Mouse (Mus musculus) MEL-GATA-1-ER (cell line): ENCODE results near the gene Cst7.
"Not testable (repeated sequence)": the region's sequence is repeated elsewhere in the genome, so short reads cannot be mapped to it uniquely, and the experiment has no call there.

Experiments used
- DNase-seq: peaks from one replicate; pipeline ENCODE4 v3.0.0-alpha.2; 2012; ENCODE audit warnings: low read depth; ENCODE audit errors: extremely low read depth

Gene Cst7

DNA sequence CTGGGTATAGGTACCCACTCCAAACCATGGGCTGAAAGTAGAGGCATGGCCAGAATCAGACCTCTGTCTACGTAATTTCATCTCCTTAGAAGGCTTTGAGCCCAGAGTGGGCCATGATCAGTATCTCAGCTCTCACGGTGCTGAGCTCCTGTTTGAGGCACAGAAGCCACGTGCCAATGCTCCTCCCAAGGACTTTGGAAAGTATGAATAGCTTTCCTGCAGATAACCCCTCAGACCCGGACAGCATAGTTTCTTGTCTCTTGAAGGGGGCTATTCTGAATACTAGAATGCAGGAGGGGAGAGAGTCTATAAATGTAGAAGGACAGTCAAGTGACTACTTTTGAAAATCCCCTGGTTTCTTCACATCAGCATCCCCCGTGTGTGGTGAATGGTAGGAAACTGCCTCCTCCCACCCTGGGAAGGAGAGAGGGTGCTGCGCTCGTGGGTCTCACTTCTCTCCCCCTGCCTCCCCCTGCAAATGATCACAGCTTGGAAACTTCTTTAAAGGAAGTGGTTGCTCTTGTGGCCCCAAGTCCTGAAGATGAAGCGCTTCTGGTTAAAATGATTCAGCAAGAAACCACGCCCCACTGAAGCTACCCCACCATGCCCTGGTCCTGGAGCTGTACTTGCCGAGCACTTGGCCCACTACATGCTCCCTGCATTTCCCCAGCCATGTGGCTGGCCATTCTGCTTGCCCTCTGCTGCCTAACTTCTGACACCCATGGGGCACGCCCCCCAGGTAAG lies at the start of gene Cst7:
Gene Cst7, plus strand, starts transcription at position 569 of the 744 bp plus-strand sequence.
- peak; percentile 53 for DNase-seq

DNA sequence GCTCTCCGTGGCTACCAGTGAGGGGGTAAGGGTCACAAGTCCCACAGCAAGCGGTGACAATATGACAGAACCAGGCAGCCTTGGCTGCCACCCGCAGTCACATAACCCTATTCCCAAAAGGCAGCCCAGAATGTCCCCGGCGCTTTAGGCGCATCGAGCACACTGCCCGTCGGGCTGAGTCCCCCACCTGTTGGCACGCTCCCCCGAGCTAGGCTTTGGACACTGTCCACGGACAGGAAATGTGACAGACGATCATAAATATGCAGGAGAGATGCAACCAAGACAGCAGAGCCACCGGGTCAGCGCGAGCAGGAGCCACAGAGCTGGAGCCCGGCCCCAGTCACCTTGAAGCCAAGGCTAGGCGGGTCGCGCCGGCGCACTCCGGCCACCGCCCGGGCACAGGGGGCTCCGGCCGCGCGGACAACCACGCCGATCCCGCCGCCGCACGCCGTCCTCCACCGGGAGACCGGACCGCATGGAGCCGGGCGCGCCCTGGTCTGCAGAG lies 44.5 kb upstream of the Cst7 start:
- DNase-seq, result no peak

DNA sequence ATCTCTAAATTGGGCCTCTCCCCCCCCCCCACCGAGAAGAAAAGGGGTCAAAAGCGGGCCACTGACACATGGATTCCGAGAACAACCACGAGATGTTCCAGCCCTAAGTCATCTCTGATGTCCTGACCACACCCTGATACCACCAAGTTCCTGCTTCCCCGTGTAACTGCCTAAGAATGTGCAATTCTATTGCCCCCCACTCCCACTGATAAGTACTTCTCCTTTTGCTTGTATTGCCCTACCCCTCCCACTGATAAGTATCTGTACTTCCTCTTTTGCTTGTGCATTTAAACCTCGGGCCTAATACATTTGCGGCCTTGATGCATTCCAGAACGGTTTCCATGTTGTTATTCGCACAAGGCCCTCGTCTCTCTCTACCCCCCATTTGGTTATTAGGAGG lies 20.6 kb upstream of the Cst7 start:
- not testable (repeated sequence) for DNase-seq

- DNase-seq, result no peak
Observed at GRCm38 (mm10) chr2:150558568-150558967, 11.6 kb upstream of the Cst7 start.

DNA sequence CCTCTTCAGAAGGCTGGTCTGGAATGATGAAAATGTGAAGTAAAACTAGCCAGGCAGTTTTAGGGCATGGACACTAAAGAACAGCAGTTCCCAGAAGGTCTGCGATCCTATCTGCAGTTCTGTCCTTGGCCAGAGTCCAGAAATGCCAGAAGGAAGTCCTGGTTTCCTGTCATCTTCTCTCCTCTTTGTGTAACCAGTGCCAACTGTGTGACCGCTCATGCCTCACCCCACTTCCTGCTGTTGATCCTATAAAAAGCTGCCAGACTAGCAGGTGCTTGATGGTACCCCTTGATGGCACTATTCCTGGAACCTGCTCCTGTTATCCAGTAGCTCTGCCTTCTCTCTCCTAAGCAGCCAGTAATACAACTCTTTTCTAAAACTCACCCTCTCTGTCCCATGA lies 3.2 kb upstream of the Cst7 start:
- DNase-seq, result no peak

DNA sequence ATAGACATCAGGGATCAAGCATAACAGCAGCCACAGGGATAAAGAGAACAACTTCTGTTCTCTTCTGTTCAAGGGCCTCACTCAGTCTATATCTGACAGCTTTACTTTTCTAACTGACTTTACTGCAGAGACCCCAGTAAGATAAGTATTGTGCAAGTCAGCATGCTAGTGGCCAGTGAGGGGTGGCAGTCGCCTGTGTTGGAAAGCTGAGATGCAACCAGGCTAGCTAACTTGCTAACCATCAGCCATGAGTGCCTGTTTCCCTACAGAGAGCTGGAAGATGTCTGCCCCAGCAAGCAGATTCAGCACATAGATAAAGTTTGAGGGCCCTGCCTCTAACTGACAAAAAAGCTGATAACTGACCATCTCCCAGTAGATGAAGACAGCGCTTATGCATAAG lies 546 bp downstream of the Cst7 start:
- no peak for DNase-seq

- no peak for DNase-seq
Observed at GRCm38 (mm10) chr2:150572463-150572862, 2.2 kb downstream of the Cst7 start.

DNA sequence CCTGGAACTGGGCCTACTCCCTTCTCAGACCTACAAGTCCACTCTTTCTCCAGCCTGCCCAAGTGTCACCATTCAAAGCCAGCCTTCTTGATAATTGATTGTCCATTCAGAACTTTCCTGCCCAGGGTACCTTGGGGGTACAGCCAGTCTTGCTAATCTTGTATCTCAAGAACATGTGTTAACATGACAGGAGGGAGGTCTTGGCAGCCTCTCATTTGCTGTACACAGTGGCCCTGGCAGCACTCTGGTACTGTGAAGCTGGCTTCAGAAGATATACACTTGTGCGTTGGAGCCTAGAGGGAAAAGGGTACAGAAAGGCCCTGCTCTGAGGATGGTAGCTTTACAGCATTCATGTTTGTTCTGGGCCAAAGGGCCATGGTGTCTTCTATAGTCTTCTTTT lies 6.0 kb downstream of the Cst7 start:
- no peak for DNase-seq

DNA sequence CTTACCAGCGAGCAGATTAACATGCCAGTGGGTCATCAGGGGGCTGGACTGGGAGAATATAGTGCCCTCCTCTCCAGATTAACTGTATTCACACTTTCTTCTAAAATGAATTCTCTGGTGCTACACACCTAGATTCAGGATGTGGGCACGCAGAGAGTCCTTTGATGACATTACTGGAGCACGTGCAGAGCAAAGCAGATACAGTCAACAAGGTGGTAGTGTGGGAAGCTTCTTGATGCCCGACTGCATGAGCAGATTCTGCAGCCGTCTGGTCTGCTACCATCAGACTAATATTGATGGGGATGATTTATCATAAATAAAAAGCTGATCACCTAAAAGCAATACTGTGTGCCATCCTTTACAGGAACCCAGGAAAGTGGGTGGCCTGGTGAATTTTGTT lies 8.4 kb downstream of the Cst7 start:
- no peak for DNase-seq

DNA sequence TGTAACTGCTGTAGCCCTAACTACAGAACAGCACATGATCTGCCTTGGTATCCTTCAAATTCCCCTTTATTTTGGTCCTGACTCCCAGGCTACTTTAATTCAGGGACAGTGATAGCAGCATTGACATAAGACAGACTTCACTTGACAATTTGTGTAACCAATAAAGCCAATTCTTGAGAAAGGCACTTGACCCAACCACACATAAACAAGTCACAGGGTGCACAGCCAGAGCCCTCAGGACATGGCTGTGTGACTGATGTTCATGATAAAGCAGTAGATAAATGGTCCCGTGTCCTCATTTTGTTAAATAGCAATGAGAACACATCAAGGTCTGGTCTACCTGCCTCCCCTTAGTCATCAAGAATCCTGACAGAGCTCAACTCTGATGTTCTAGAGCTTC lies 9.4 kb downstream of the Cst7 start:
- no peak for DNase-seq

DNA sequence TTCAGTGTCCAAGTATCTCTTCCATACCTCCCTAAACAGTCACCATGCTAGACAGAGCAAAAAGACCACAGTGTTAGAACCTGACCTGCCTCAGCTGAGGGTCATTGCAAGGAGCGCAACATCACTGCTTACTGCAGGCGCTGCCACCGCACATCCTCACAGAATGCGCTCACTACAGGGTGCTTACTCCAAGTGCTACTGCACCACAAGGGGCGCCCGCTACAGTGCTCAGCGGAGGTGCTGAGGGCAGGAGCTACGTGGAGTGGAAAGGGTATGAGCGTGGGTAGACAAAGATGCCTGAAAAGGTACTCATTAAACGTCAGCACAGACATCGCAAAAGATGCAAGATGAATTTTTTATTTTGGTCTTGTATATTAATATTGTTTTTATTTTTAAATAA lies 18.9 kb downstream of the Cst7 start:
- DNase-seq, result no peak

DNA sequence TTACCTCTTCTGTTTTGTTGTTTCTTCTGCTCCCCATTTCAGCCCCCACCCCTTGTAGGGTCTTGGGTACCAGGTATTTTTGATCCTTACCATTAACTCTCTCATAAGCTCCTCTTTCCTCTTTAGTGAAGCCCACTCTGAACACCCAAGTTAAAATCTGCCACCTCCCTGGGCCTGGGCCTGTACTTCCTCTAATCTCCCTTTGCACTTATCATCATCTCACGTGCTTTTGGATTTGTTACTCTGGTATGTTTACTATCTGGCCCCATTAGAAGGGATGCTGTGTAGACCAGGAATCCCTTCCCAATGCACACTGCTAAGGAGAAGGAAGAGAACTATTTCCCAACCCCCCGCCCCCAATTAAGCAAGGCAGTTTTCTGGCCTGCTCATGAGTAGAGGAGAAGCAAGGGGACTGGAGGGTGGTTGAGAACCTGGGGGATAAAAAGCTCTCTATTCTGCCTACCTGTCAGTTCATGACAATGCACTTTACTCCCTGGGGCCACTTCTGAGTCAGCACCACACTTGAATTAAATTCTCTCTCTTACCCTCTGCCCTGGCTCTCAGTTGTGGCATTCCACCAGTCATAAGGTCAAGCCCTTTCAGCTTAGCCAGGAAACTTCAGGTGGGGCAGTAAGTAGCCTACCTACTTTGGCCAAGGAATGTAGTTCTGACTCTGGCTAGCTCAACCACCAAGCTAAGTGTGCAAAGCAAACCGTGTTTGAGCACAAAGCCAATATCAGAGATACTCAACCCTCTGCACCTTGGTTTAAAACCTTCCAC lies 25.4 kb downstream of the Cst7 start:
- no peak for DNase-seq

- DNase-seq, result no peak
Observed at GRCm38 (mm10) chr2:150600263-150600662, 30.0 kb downstream of the Cst7 start.

DNA sequence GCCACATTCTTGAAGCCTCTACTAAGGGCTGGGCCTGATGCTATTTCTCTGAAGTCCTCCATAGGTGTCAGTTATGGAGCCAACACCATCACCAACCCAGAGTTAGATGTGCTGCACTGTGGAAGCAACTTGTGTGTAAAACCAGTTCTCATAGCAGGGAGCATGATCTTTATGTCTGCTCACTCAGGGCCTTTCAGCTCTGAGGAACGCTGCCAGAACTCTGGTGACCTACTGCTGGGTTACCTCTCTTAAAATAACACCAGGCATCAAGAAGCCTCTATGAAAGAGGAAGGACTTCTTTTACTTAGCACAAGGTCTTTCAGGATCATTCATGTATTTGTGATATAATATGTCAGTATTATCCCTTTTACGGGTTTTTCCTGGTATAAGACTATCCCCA lies 32.0 kb downstream of the Cst7 start:
- no peak for DNase-seq

DNA sequence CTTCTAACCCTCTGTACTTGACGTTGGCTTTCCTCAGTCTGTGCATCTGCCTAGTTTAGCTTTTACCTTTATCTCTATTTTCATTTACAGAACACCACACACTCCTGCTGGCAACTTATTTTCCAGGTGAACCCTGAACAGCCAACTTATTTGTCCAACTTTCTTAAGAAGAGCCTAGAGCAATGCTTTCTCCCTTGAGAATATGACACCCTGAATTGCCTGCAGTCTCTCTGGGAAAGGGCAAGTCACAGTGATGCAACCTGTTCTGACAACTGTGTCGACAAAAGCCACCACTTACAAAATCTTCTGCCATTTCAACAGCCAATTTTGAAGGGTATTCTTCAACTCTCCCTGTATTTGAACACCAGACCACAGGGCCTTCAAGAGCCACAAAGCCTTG lies 34.6 kb downstream of the Cst7 start:
- no peak for DNase-seq

- no peak for DNase-seq
Observed at GRCm38 (mm10) chr2:150607086-150607485, 36.9 kb downstream of the Cst7 start.

- peak; percentile 88 for DNase-seq
Observed at GRCm38 (mm10) chr2:150608087-150608799, 38.0 kb downstream of the Cst7 start, which contains the start of gene Apmap. Gene Apmap, minus strand, starts transcription at chr2:150608567.

DNA sequence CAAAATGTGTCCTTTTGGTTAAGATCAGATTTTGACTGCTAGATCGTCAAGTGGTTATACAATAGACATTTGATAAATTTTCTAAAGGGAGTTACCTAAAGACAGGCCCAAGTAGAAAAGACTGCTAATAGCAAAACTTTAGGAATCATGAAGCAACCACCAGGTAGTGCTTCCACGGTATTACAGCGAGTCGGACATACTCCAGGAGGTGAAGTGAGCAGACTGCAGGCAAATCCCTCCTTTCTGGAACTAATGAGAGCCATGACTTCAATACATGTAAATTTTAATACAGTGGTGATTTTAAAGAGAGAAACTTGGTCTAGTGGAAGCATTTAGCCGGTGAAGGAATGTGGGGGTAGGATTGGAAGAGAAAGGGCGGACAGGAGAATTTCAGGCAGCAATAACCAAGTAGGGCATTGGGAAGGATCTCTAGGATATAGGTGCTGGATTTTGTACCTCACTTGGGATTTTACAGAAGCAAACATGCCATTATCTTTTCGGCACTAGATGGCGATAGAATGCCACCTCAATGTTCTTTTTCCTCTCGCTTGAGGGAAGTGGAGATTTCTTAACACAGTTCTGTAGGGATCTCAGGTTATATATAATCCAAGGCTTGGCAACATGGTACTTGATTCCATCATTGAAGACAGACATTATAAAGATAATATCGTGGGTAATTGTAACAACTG lies 38.8 kb downstream of the Cst7 start:
- peak; percentile 68 for DNase-seq

DNA sequence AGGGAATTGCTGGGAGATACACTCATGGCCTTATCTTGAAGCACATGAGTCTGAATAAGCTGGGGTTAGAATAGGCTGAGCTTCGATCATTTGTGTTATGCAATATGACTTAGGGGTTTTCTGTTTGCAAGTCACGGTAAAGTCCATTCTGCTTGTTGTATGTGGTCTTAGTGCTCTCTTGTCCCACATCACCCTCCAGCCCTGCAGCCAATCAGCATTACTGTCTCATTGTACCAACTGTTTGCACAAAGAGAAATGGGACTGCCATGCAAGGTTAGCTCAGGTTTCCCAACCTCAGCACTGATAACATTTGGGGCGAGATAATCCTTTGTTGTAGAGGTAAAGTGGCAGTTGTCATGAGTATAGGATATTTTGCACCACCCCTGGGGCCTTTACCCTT lies 39.9 kb downstream of the Cst7 start:
- no peak for DNase-seq

- no peak for DNase-seq
Observed at GRCm38 (mm10) chr2:150621698-150622097, 51.5 kb downstream of the Cst7 start.

DNA sequence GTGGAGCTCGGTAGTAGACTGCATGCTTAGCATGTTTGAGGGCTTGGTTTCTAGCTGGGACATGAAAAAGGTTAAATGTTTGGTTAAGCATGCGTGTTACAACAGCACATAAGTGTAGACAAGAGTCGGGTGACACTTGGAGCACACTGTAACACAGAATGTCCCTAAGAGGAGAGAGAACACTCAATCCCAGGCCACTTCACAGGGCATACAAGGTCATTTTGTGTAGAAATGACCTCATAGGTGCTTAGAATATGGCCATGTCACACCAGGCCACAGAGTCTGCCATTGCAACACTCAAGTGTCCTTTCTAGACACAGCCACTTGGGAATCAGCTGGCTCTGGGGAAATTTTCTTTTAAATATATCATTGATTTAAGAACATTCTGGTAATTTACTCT lies 53.7 kb downstream of the Cst7 start:
- DNase-seq, result no peak
